Mouse (Mus musculus): ENCODE data around the gene Fbxl19.
A peak's percentile ranks its signal among the peaks of the same experiment; 100 is the strongest.
"Not testable (repeated sequence)": the region's sequence is repeated elsewhere in the genome, so short reads cannot be mapped to it uniquely, and the experiment has no call there.

The Fbxl19 gene

DNA sequence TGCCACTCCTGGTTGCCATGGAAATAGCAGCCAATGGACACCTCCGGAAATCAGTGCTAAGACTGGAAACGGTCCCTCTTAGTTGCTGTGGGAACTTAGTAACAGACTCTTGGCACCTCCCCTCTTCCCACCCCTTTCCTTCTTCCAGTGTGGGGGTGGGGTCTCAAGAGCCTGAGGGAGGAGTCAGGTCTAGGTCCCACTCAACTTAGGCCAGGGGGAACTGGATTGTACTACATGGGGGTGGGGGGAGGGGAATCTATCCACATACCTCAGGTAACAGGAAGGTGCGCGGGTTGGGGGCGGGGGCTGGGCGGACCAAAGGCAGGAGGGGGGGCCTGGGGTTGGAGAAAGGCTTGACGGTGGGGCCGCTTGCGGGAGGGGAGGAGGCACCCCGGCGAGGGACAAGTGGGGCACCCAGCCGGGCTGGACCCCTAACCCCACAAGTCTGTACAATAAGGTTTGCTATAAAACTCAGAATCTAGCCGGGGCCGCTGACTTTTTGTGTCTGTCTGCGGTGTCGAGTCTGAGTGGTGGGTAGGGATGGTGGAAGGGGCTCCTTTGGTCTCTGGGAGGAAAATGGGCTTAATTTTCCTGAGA, 24.8 kb downstream of the Fbxl19 start:
- peak; percentile 97 for DNase-seq

GRCm38 (mm10) chr7:127769651-127770038, 25.3 kb downstream of the Fbxl19 start, which contains the start of gene Orai3:
Gene Orai3, plus strand, starts transcription at chr7:127769815.
- peak; percentile 92 to 94 for DNase-seq

GRCm38 (mm10) chr7:127770039-127770905, 25.9 kb downstream of the Fbxl19 start:
- DNase-seq: no peak

DNA sequence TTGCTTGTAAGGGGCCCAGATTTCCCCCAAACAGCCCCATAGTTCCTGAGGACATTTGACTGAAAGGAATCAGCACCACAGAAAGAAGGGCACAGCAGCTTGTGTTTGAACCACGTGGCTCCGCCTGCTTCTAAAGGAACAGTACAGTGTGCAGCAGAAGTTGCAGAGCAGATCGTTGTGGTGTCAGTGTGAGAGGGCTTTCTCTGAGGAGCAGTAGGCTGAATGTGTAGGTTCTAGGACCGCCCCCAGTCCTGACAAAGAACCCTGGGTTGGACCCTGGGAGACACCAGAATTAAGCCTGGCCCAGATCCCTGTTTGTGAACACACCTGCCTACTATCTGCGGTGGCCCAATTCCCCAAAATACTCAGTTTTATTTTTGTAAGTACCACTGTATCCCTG, 26.9 kb downstream of the Fbxl19 start:
- DNase-seq: no peak

DNA sequence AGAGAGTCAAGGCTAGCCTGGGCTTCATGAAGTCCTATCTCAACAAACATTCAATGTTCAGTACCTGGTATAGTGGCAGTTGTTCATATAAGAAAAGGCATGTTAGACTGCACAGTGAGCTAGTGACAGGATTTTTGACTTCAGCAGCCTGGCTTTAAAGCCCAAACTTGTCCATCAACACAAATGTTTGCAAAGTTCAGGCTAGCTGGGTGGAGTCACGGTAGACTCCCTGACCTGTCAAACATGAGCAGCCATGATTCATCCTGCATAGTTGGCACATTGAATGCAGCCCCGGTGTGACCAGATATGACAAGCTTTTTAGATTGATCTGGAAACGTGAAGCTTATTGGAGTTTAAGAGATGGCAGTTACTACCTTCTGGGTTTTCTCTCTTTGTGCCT, 27.7 kb downstream of the Fbxl19 start:
- no peak for DNase-seq

DNA sequence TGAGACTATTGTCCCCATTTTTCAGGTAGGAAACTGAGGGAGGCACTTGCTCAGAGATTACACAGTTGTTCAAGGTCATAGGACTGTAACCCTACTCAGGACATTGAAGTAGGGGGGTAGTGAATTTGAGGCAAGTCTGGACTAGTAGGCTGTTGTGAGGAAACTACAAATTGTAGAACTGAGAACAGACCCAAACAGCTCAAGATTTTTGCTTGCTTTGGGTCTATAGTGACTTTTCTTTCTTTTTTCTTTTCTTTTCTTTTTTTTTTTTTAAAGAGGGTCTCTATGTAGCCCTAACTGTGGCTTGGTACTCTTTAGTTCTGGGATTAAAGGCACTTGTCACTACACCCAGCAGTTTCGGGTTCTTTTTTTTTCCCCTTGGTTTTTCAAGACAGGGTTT, 28.2 kb downstream of the Fbxl19 start:
- no peak for DNase-seq

GRCm38 (mm10) chr7:127773664-127774384, 29.5 kb downstream of the Fbxl19 start:
- DNase-seq: peak; percentile 81 to 82

DNA sequence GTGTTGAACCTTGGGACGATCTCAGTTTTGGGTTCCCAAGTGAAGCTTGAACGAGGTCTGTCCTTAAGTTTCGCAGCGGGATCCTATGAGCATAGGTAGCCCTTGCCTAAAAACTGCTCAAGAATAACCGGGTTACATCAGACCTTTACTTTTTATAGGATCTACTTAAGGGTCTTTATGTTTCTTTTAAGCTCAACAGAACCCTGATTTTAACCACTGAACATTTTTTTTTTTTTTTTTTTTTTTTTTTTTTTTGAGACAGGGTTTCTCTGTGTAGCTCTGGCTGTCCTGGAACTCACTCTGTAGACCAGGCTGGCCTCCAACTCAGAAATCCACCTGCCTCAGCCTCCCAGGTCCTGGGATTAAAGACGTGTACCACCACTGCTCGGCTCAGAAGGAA, 31.5 kb downstream of the Fbxl19 start:
- DNase-seq: not testable (repeated sequence)

- peak; percentile 89 to 92 for DNase-seq
Observed at GRCm38 (mm10) chr7:127776426-127776825, 32.1 kb downstream of the Fbxl19 start, which contains the start of gene Setd1a. Gene Setd1a, plus strand, starts transcription at chr7:127776670.

DNA sequence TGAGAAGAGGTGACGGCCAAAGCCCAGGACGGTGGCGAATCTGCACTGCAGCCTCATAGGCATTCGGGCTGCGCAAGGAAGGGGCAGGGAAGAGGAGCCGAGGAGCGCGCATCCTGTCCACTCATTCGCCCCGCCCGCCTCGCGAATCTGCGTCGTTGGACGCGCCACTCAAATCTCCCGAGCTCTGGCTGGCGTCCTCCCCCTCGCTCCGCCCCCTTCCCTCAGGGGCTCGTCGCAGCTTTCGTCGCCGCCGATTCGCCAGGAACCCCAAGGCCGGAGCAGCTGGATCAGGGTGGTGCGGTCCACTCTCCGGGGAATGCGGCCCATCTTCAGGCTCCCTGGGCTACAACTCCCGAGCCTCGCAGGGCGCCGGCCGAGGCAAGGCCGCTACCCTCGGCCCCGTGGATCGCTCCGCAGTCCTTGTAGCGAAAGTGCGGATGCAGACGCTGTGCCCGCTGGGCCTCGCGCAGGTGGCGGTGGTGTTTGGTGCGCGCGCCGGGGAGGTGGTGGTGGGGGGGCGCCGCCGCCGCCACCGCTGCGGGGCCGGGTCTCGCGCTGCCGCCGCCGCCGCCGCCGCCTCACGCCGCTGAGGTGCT, 32.6 kb downstream of the Fbxl19 start:
- peak; percentile 97 to 98 for DNase-seq

- DNase-seq: peak; percentile 70 to 71
Observed at GRCm38 (mm10) chr7:127777474-127778266, 33.3 kb downstream of the Fbxl19 start.

GRCm38 (mm10) chr7:127778350-127778749, 34.0 kb downstream of the Fbxl19 start:
- no peak for DNase-seq

- DNase-seq: no peak
Observed at GRCm38 (mm10) chr7:127785308-127785707, 41.0 kb downstream of the Fbxl19 start, which contains the start of gene Gm49388. Gene Gm49388, plus strand, starts transcription at chr7:127785608.

GRCm38 (mm10) chr7:127797076-127797845, 52.9 kb downstream of the Fbxl19 start:
- no peak for DNase-seq

DNA sequence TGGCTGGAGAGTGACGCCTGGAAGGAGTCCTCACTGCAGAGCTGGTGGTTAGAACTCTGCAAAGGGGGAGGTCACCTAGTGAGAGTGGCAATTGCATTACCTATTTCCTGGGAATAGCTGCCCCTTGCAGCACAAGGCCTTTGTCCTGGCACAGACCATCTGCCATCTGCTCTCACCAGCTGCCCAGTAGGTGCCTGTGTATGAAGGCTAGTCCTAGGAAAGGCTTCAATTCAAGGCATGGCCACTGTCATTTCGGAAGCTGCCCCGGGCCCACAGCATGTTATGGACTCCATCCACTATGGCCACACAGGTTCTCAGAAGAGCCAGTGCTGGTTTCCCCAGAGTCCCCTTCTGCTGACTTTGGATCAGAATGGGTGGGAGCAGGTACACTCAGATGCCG, 54.2 kb downstream of the Fbxl19 start:
- DNase-seq: no peak

DNA sequence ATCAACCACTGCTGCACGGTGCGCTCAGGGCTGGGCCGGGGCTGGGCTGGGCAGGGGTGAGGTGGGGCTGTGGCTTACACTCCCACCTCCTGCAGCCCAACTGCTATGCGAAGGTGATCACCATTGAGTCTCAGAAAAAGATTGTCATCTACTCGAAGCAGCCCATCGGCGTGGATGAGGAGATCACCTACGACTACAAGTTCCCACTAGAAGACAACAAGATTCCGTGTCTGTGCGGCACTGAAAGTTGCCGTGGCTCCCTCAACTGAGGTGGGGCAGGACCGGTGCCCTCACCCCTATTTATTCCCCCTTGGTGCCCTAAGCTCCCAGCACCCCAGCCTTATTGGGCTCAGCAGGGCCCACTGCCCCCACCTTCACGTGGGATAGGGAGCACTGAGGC, 54.9 kb downstream of the Fbxl19 start:
- peak in 1 of 2 experiments; percentile 22 for DNase-seq

- DNase-seq: peak in 1 of 2 experiments; percentile 20
Observed at GRCm38 (mm10) chr7:127799738-127800137, 55.4 kb downstream of the Fbxl19 start.

DNA sequence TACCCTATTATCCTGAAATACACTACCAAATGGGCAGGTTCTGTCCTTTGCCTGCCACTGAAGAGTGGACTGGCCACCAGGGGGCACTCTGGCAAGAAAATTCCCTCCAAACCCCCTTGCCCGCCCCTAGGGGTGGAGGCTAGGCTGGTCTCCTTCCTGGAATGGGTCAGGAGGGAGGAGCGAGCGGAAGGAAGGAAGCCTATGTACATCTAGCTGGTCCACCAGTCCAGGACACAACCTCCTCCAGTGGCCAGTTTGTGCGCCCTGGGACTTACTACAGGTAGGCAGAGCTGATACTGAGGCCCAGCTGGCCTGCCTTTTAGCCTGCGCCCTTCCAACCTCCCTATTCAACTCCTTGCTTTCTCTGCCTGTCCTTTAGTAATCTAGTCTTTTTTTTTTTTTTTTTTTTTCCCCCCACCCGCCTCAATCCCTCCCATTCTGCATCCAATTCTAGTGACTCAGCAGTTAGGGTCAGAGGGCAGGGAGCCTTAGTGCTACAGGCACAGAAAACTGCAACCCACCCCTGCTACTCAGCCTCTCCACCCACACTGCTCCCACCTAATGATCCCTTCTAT, 56.2 kb downstream of the Fbxl19 start, which contains the start of gene Hsd3b7:
Gene Hsd3b7 (plus strand): TSS at position 170 of the 575 bp plus-strand sequence.
- peak; percentile 93 to 96 for DNase-seq

GRCm38 (mm10) chr7:127801010-127801621, 56.8 kb downstream of the Fbxl19 start:
- DNase-seq: peak; percentile 17 to 39

GRCm38 (mm10) chr7:127802313-127802712, 58.0 kb downstream of the Fbxl19 start:
- DNase-seq: no peak

Measured in lung, postnatal 4 days (tissue).